Mouse (Mus musculus) kidney, adult 2 months (tissue): Measurements from ENCODE around the gene Map4k4.

Source experiments
- CTCF ChIP-seq: fragments of 200-500 bp; conservative IDR thresholded peaks from 2 replicates; pipeline ENCODE4 v1.5.1; 2011; ENCODE audit warnings: low read depth, mild to moderate bottlenecking, control low read depth, low read length, moderate library complexity, mixed read lengths; ENCODE audit not compliant: insufficient read depth, insufficient read length
- POLR2A ChIP-seq: fragments of 200-500 bp; IDR thresholded peaks from one replicate; pipeline ENCODE4 v1.6.1; 2011; ENCODE audit warnings: low read depth, low read length, control low read depth

GRCm38 (mm10) chr1:40053071-40053470 lies 152.4 kb downstream of the Map4k4 start:
- TF ChIP-seq CTCF (no peak), POLR2A (no peak)
